Mouse (Mus musculus) heart, embryonic 11.5 days (tissue): Measurements from ENCODE around the gene Ddx39b. TPM values are rescaled to one million over a fixed set of nuclear protein-coding genes. Genes with fewer than 3 reads are reported as not detected.
A peak's percentile ranks its signal among the peaks of the same experiment; 100 is the strongest.

Experiments used
- ATAC-seq: fragments of 200-750 bp; cut with Nextera tagmentation; replicated peaks from 2 replicates; pipeline ENCODE4 v1.8.0; 2017; ENCODE audit warnings: moderate library complexity; ENCODE audit not compliant: insufficient number of reproducible peaks, low FRiP score, low TSS enrichment
- H3K27ac ChIP-seq: fragments of 300-500 bp; sonication (generic); 2 replicates; pipeline ENCODE4 v1.5.1; 2014; ENCODE audit warnings: mild to moderate bottlenecking, low read depth, low read length
- H3K27me3 ChIP-seq: fragments of 300-500 bp; sonication (generic); 2 replicates; pipeline ENCODE4 v1.6.1; 2014; ENCODE audit warnings: mild to moderate bottlenecking, low read length, mixed read lengths; ENCODE audit not compliant: control insufficient read depth, insufficient read depth
- H3K36me3 ChIP-seq: fragments of 300-500 bp; sonication (generic); 2 replicates; pipeline ENCODE4 v1.6.1; 2014; ENCODE audit warnings: mild to moderate bottlenecking, low read length, moderate library complexity, mixed read lengths; ENCODE audit not compliant: control insufficient read depth, insufficient read depth
- H3K4me1 ChIP-seq: fragments of 300-500 bp; sonication (generic); 2 replicates; pipeline ENCODE4 v1.6.1; 2014; ENCODE audit warnings: low read length; ENCODE audit not compliant: control insufficient read depth, insufficient read depth
- H3K4me2 ChIP-seq: fragments of 300-500 bp; sonication (generic); 2 replicates; pipeline ENCODE4 v1.6.1; 2014; ENCODE audit warnings: mild to moderate bottlenecking, moderate library complexity
- H3K4me3 ChIP-seq: fragments of 300-500 bp; sonication (generic); 2 replicates; pipeline ENCODE4 v1.5.1; 2014; ENCODE audit warnings: low read depth, low read length
- H3K9ac ChIP-seq: fragments of 300-500 bp; sonication (generic); 2 replicates; pipeline ENCODE4 v1.6.1; 2014; ENCODE audit warnings: mild to moderate bottlenecking, low read depth, low read length, moderate library complexity
- H3K9me3 ChIP-seq: fragments of 300-500 bp; sonication (generic); replicated peaks from 2 replicates; pipeline ENCODE4 v1.6.1; 2016; ENCODE audit warnings: low read length; ENCODE audit not compliant: control insufficient read depth
- WGBS: fragments of 180-500 bp; shearing (Covaris S2); extraction: QIAGEN DNeasy Blood & Tissue Kit; methylation state at CpG from one replicate; pipeline ENCODE4 v1.1.7; 2014; ENCODE audit not compliant: insufficient replicate concordance; 5-methylcytosine and 5-hydroxymethylcytosine counted together
- polyA plus RNA-seq: library from polyadenylated mRNA; unstranded; fragments of >200 nt; fragmentation: Nextera tagmentation; extraction: Ambion mirVana; gene quantifications from 2 replicates; pipeline ENCODE4 v1.2.1, GENCODE M21; 2014

The Ddx39b gene
- 317 and 318 TPM in 2 replicates for polyA plus RNA-seq

DNA sequence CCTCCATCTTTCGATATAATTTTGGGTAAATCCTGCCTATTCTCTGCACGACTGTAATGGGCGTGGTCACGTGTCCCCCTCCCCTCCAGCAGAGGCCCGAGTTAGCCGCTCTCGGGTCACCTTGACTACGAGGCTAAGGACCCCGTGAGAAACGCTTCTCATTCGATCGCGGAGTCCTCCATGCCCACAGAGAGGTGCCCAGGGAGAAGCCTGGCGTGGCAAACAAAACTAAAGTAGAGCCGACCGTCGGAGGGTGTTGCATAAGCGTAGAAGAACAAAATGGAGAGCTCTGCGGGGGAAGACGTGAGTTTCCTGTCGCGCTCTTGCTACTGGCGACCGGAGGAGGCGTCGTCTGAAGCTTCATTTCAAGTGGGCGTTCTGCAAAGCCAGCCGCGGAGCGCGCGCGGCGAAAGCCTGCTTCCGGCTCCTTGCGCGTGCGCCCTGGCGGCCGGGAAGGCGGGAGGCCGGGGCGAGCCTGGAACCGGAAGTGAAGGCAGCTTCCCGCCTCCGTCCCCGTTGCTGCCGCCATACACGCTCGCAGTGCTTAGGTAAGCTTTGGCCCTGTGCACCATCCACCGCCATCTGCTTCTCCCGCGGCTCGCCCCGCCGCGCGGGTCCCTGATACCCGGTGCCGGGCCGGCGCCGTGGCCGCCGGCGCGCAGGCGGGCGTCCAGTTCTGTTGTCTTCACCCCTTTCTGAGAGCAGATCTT lies at the start of gene Ddx39b:
Ddx39b (plus strand) TSS at position 442 of the 710 bp plus-strand sequence.
- H3K9me3 ChIP-seq, result no peaks in the 10 kb centered on the region
- peak; percentile 86 for ATAC-seq
- peaks cover 29% of the 10 kb centered on the region for H3K36me3 ChIP-seq
- H3K4me1 ChIP-seq, result peaks cover 37% of the 10 kb centered on the region
- H3K9ac ChIP-seq, result peak within 1 kb of the TSS; percentile 94
- under 1% methylated on average over 69 of the region's 69 CpGs for WGBS
- H3K27me3 ChIP-seq, result no peaks in the 10 kb centered on the region
- peak within 1 kb of the TSS; percentile 99 for H3K27ac ChIP-seq
- H3K4me2 ChIP-seq, result peak within 1 kb of the TSS; percentile 96
- H3K4me3 ChIP-seq, result peak within 1 kb of the TSS; percentile 70

DNA sequence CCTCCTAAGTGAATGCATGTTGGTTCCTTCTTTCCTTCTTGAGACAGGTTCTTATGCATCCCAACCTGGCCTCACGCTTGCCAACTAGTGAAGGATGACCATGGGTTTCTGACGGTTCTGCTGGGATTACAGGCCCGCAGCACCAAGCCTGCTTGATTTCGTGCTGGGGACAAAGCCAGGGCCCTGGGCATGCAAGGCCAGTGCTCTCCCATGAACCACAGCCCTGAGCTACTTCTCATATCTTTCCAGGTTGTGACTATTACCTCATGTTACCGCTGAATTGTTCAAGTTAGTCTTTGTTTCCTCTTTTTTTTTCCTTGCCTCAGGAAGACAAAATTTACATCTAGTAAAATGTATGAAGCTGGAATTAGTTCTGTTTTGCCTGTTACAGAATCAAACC lies 48.6 kb upstream of the Ddx39b start:
- H3K9me3 ChIP-seq, result no peaks in the 10 kb centered on the region
- WGBS, result 77% methylated on average over 5 of the region's 5 CpGs
- no peak for ATAC-seq
- no peak overlapping the region for H3K4me2 ChIP-seq
- H3K4me3 ChIP-seq, result no peak overlapping the region
- H3K27ac ChIP-seq, result no peak overlapping the region
- no peaks in the 10 kb centered on the region for H3K36me3 ChIP-seq
- peaks cover 36% of the 10 kb centered on the region for H3K27me3 ChIP-seq
- no peak overlapping the region for H3K9ac ChIP-seq
- peaks cover 9% of the 10 kb centered on the region; the same call in 1 of the 2 replicates for H3K4me1 ChIP-seq

DNA sequence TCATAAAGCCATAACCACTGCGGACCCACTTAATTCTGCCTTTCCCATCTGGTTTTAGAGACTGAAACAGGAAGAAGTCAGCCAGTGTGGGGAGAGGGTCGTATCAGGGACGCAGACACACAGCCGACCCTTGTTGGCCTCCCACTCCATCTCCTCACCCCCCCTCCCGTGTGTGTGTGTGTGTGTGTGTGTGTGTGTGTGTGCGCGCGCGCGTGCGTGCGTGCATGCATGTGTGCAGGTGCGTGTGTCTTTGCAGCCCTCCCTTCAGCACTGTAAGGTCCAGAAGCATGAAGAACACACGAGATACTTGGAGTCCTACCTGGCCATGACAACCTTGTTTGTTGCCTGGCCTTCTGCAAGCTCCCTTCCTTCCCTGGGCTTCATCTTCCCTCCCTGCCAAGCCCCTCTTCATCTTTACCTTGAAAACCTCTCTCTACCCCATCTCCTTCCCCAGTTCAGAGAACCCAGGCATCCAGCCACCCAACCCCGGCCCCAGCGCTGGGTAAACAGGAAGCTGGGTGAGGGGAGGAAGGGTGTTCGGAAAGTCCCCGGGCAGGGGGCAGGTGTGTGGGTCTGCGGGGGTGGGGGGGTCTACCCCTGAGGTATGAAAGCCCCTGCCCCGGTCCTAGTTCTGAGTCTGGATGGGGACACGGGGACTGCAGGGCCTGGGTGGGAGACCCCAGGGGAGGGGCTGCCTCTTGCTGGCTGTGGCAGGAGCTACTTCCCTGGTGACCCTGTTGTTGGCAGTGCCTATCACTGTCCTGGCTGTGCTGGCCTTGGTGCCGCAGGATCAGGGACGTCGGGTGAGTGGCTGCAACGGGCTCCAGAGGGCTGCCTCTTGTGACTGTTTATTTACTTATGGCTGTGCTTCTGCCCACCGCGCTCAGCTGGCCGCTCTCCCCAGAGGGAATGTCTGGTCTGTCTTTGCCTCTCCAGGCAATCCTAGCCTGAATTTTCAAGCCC lies 47.4 kb upstream of the Ddx39b start, which contains the start of gene Ltb:
Ltb (plus strand) TSS at position 559 of the 963 bp plus-strand sequence.
- Histone ChIP-seq H3K4me2 (peak within 1 kb of the TSS; percentile 85), H3K4me1 (peaks cover 9% of the 10 kb centered on the region; the same call in 1 of the 2 replicates), H3K4me3 (peak within 1 kb of the TSS; percentile 49; the same call in 1 of the 2 replicates), H3K9me3 (no peaks in the 10 kb centered on the region), H3K9ac (no peak within 1 kb of the TSS), H3K36me3 (no peaks in the 10 kb centered on the region), H3K27me3 (peaks cover 42% of the 10 kb centered on the region), H3K27ac (no peak within 1 kb of the TSS)
- 40% methylated on average over 22 of the region's 28 CpGs for WGBS
- no peak for ATAC-seq

DNA sequence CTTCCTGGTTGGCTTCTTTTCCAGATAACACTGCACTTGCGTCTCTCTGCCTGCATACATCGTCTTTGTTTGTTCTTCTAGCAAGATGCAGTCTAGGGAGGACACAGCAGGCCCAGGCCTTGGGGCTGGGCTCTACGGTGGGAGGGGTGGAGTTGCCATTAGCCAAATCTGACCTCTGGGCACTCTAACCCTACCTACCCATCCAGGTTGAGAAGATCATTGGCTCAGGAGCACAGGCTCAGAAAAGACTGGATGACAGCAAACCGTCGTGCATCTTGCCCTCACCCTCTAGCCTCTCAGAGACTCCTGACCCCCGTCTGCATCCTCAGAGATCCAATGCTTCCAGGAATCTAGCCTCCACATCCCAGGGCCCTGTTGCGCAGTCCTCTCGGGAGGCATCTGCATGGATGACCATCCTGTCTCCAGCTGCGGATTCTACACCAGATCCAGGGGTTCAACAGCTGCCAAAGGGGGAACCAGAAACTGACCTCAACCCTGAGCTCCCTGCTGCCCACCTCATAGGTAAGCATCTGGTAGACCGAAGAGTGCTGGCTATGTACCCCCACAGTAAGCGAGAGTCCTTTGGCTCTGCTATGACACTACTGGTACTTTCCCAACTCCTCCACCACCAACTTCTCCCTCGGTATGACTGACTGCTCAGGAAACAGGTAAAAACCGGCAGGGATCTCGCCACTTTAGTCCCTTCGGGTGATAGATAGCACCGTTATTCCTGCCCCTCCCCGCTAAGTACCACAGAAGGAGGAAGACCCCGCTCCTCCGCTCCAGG lies 46.5 kb upstream of the Ddx39b start:
- Histone ChIP-seq H3K4me1 (peaks cover 9% of the 10 kb centered on the region; the same call in 1 of the 2 replicates), H3K4me3 (peak overlapping the region; percentile 49), H3K27ac (no peak overlapping the region), H3K4me2 (peak overlapping the region; percentile 85), H3K9me3 (no peaks in the 10 kb centered on the region), H3K36me3 (no peaks in the 10 kb centered on the region), H3K9ac (peak overlapping the region; percentile 63; the same call in 1 of the 2 replicates), H3K27me3 (peaks cover 44% of the 10 kb centered on the region)
- WGBS, result 34% methylated on average over 19 of the region's 19 CpGs
- ATAC-seq, result no peak

- Histone ChIP-seq H3K27me3 (peaks cover 50% of the 10 kb centered on the region), H3K27ac (no peak overlapping the region), H3K36me3 (no peaks in the 10 kb centered on the region), H3K9ac (peak overlapping the region; percentile 63; the same call in 1 of the 2 replicates), H3K4me3 (peak overlapping the region; percentile 49), H3K4me1 (peaks cover 9% of the 10 kb centered on the region; the same call in 1 of the 2 replicates), H3K4me2 (peak overlapping the region; percentile 85), H3K9me3 (no peaks in the 10 kb centered on the region)
- 2% methylated on average over 66 of the region's 66 CpGs for WGBS
- peak; percentile 66; the same call in 1 of the 2 replicates for ATAC-seq
Observed at GRCm38 (mm10) chr17:35195631-35196320, 45.8 kb upstream of the Ddx39b start.

DNA sequence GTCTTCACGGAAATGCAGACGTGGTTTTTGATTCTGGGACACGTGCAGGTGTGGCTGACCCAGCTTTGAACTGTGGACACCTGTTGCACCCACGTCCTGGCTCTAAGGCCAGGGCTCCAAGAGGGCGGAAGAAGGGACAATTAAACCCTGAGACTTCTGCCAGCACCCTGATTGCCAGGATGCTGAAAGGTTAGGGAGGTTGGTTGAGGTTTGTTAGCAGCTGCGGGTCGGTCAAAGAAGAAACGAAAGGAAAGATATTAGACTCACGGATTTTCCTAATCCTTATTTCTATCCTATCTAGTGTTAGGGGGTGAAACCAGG lies 45.3 kb upstream of the Ddx39b start:
- Histone ChIP-seq H3K36me3 (no peaks in the 10 kb centered on the region), H3K27ac (no peak overlapping the region), H3K4me1 (peaks cover 9% of the 10 kb centered on the region; the same call in 1 of the 2 replicates), H3K9me3 (no peaks in the 10 kb centered on the region), H3K4me3 (peak overlapping the region; percentile 49), H3K27me3 (peaks cover 55% of the 10 kb centered on the region), H3K9ac (no peak overlapping the region), H3K4me2 (peak overlapping the region; percentile 85)
- WGBS, result 29% methylated on average over 9 of the region's 9 CpGs
- ATAC-seq, result no peak

DNA sequence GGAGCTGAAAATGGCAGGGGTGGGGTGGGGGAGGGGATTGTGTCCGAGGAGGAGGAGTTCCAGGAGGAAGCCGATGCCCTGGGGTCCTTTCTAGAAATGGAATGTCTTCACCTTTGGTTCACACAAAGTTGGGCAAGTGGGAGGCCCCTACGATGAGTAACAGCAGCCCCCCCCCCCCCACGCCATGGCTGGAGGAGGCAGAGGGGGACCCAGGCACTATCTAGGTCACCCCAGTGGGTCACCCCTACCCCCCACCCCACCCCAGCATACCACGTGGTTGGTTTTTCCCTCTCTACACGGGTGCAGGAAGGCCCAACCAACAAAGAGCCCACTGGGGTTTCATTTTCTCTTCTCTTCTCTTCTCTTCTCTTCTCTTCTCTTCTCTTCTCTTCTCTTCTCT lies 44.4 kb upstream of the Ddx39b start:
- Histone ChIP-seq H3K9me3 (no peaks in the 10 kb centered on the region), H3K27ac (no peak overlapping the region), H3K27me3 (peaks cover 63% of the 10 kb centered on the region), H3K4me1 (peaks cover 9% of the 10 kb centered on the region; the same call in 1 of the 2 replicates), H3K36me3 (no peaks in the 10 kb centered on the region), H3K9ac (no peak overlapping the region), H3K4me2 (no peak overlapping the region), H3K4me3 (no peak overlapping the region)
- 18% methylated on average over 5 of the region's 6 CpGs for WGBS
- no peak for ATAC-seq
